ENCODE assay signal across 10 mouse cellular contexts in genomic region chr7:80091004-80091865, GRCm38 (mm10). TPM values are rescaled to one million over a fixed set of nuclear protein-coding genes. Genes with fewer than 3 reads are reported as not detected.
DNase-seq lines count a peak whose midpoint lies in the region; ATAC-seq and TF ChIP-seq lines count a peak whose summit lies in the region.
"Had no signal": no experiment of that assay in that cellular context is flagged by ENCODE, and none has a peak within 500 bp of the region (broad histone marks: within the 10 kb centered on the region; RNA-seq: fewer than 3 reads in every experiment).

No protein-coding gene starts in this region.

- TF ChIP-seq CTCF in CH12.LX (conservative IDR thresholded peaks at IDR 0.05 in 1 of 2, IDR thresholded peaks at IDR 0.05 in 1 of 2; ENCODE audit: low read depth in 2 of 2, low read length in 2 of 2), result no peak

- in situ Hi-C loops in CH12.LX (cut with MboI; ENCODE audit: low pct_ligation_motif_present, low pct_unique_long_range_greater_than_20kb, low sequenced_read_pairs), result no loop called here

- H3K4me3 ChIP-seq in hindbrain, embryonic 10.5 days, result no peak overlapping the region
- H3K4me3 ChIP-seq in hindbrain, embryonic 14.5 days (replicated peaks; ENCODE audit: low read length), result no peak overlapping the region
- no peak overlapping the region for H3K4me3 ChIP-seq in CH12.LX (replicated peaks in 1 of 3; ENCODE audit: low read depth in 2 of 3, low read length in 2 of 3, poor library complexity in 1 of 3)
- H3K4me3 ChIP-seq: megakaryocyte, embryonic 14.5 days had no signal

- no peaks in the 10 kb centered on the region for H3K9me3 ChIP-seq in hindbrain, embryonic 10.5 days
- H3K9me3 ChIP-seq in hindbrain, embryonic 14.5 days (ENCODE audit: control insufficient read depth, low read length), result no peaks in the 10 kb centered on the region
- H3K9me3 ChIP-seq in CH12.LX (replicated peaks; ENCODE audit: low read length), result no peaks in the 10 kb centered on the region
- H3K9me3 ChIP-seq: megakaryocyte, embryonic 14.5 days had no signal

- peak; percentile 18; the same call in 1 of the 2 replicates for TF ChIP-seq POLR2A in CH12.LX (IDR thresholded peaks at IDR 0.05; ENCODE audit: low read depth, low read length)

- TF ChIP-seq EP300 in CH12.LX (IDR thresholded peaks at IDR 0.05; ENCODE audit: low read length), result peak; percentile 57

- H3K27ac ChIP-seq in hindbrain, embryonic 10.5 days, result peak overlapping the region; percentile 45; the same call in 1 of the 2 replicates
- H3K27ac ChIP-seq in hindbrain, embryonic 14.5 days, result no peak overlapping the region
- H3K27ac ChIP-seq in CH12.LX (ENCODE audit: insufficient read depth, low read depth), result peak overlapping the region; percentile 77

- no peak for TF ChIP-seq RAD21 in CH12.LX (IDR thresholded peaks at IDR 0.05; ENCODE audit: low read depth, low read length)

- H3K36me3 ChIP-seq in hindbrain, embryonic 10.5 days, result peaks cover 100% of the 10 kb centered on the region
- H3K36me3 ChIP-seq in hindbrain, embryonic 14.5 days (replicated peaks; ENCODE audit: control insufficient read depth, insufficient read depth), result peaks cover 97% of the 10 kb centered on the region
- peaks cover 54 to 77% of the 10 kb centered on the region in 2 experiments for H3K36me3 ChIP-seq in CH12.LX (replicated peaks in 1 of 2; ENCODE audit: control insufficient read depth in 1 of 2, insufficient read depth in 1 of 2, low read length in 1 of 2)

- no peaks in the 10 kb centered on the region for H3K27me3 ChIP-seq in hindbrain, embryonic 10.5 days (ENCODE audit: insufficient read depth, poor library complexity, severe bottlenecking)
- no peaks in the 10 kb centered on the region for H3K27me3 ChIP-seq in hindbrain, embryonic 14.5 days (ENCODE audit: control insufficient read depth, insufficient read depth, low read length)
- H3K27me3 ChIP-seq in CH12.LX (replicated peaks), result no peaks in the 10 kb centered on the region
- H3K27me3 ChIP-seq: megakaryocyte, embryonic 14.5 days; Patski had no signal

- H3K4me2 ChIP-seq in hindbrain, embryonic 14.5 days (replicated peaks), result no peak overlapping the region
- peak overlapping the region; percentile 7 for H3K4me2 ChIP-seq in CH12.LX (ENCODE audit: insufficient read depth, low read depth, poor library complexity, severe bottlenecking)

- no peaks in the 10 kb centered on the region for H3K79me2 ChIP-seq in CH12.LX (replicated peaks; ENCODE audit: control insufficient read depth, extremely low read depth, insufficient read depth, poor library complexity, severe bottlenecking)

- WGBS in hindbrain, embryonic 10.5 days, result 70% methylated on average over 13 of the region's 13 CpGs
- 66% methylated on average over 13 of the region's 13 CpGs for WGBS in hindbrain, embryonic 14.5 days

- no peak for ATAC-seq in hindbrain, embryonic 14.5 days (ENCODE audit: low FRiP score)
- ATAC-seq: Patski had no signal

- DNase-seq in hindbrain, embryonic 10.5 days (ENCODE audit: low spot score), result no peak
- DNase-seq in hindbrain, embryonic 14.5 days (ENCODE audit: low spot score), result no peak
- peak; percentile 80 for DNase-seq in A20 (ENCODE audit: low read depth, low spot score)
- DNase-seq in CH12.LX (ENCODE audit: extremely low read depth), result no peak
- peak; percentile 79 for DNase-seq in induced T-regulatory cell, adult 2 months (ENCODE audit: low read depth)
- DNase-seq in cerebellum, adult 11 months, result no peak
- no peak for DNase-seq in adrenal gland, postnatal 14 days
- DNase-seq in frontal cortex, adult 2 months (ENCODE audit: extremely low spot score in 1 of 2, low spot score in 1 of 2), result no peak

- H3K9ac ChIP-seq in hindbrain, embryonic 14.5 days, result no peak overlapping the region
- peak overlapping the region; percentile 11; the same call in 1 of the 2 replicates for H3K9ac ChIP-seq in CH12.LX (ENCODE audit: insufficient read depth, low read depth)

- dilution Hi-C loops in CH12.LX (cut with MboI; ENCODE audit: extremely low pct_ligation_motif_present, extremely low pct_unique_long_range_greater_than_20kb, low sequenced_read_pairs), result no loop called here

- peaks cover 7% of the 10 kb centered on the region; the same call in 1 of the 2 replicates for H3K4me1 ChIP-seq in hindbrain, embryonic 10.5 days (replicated peaks)
- no peaks in the 10 kb centered on the region; the same call in 1 of the 2 replicates for H3K4me1 ChIP-seq in hindbrain, embryonic 14.5 days (replicated peaks; ENCODE audit: control insufficient read depth, insufficient read depth, low read length)
- H3K4me1 ChIP-seq in CH12.LX (ENCODE audit: control insufficient read depth in 1 of 2, insufficient read depth in 2 of 2), result peaks cover 20 to 61% of the 10 kb centered on the region in 2 experiments

TF ChIP-seq in CH12.LX, 34 proteins besides CTCF, POLR2A, EP300 and RAD21:
- TF ChIP-seq TCF12 (IDR thresholded peaks at IDR 0.05; ENCODE audit: low read depth, low read length) (peak; percentile 65; the same call in 1 of the 2 replicates), MXI1 (IDR thresholded peaks at IDR 0.05; ENCODE audit: low read depth, low read length) (no peak), RCOR1 (conservative IDR thresholded peaks at IDR 0.05; ENCODE audit: low read depth, low read length) (no peak), ETS1 (conservative IDR thresholded peaks at IDR 0.05; ENCODE audit: low read depth, low read length) (no peak; the same call in none of the 2 replicates), BHLHE40 (IDR thresholded peaks at IDR 0.05; ENCODE audit: low read depth, low read length) (peak; percentile 13; the same call in 1 of the 2 replicates), JUN (IDR thresholded peaks at IDR 0.05; ENCODE audit: insufficient read depth, low read depth, low read length) (no peak), CHD1 (IDR thresholded peaks at IDR 0.05; ENCODE audit: low read depth, low read length) (no peak), SMC3 (IDR thresholded peaks at IDR 0.05; ENCODE audit: low read depth, low read length) (no peak), NELFE (IDR thresholded peaks at IDR 0.05; ENCODE audit: low read depth, low read length) (no peak), MEF2A (IDR thresholded peaks at IDR 0.05; ENCODE audit: borderline replicate concordance, low read depth, low read length) (peak; percentile 62; the same call in 1 of the 2 replicates), MAFK (IDR thresholded peaks at IDR 0.05; ENCODE audit: insufficient replicate concordance, low read length) (0 out of 2 replicates have a peak, but pooled peaks have one; percentile 37), GABPA (IDR thresholded peaks at IDR 0.05; ENCODE audit: insufficient replicate concordance, low read depth, low read length) (no peak), CHD2 (IDR thresholded peaks at IDR 0.05; ENCODE audit: low read length) (peak; percentile 65; the same call in 1 of the 2 replicates), IRF4 (IDR thresholded peaks at IDR 0.05; ENCODE audit: low read depth, low read length) (peak; percentile 51), ZC3H11A (IDR thresholded peaks at IDR 0.05; ENCODE audit: low read depth, low read length) (no peak), HCFC1 (IDR thresholded peaks at IDR 0.05; ENCODE audit: low read depth, low read length) (no peak), POLR2AphosphoS2 (IDR thresholded peaks at IDR 0.05; ENCODE audit: low read depth, low read length) (no peak), ELF1 (IDR thresholded peaks at IDR 0.05; ENCODE audit: low read depth, low read length) (no peak; the same call in 1 of the 2 replicates), TBP (conservative IDR thresholded peaks at IDR 0.05; ENCODE audit: low read depth, low read length) (0 out of 2 replicates have a peak, but pooled peaks have one; percentile 29), UBTF (IDR thresholded peaks at IDR 0.05; ENCODE audit: low read depth, low read length) (no peak), SIN3A (IDR thresholded peaks at IDR 0.05; ENCODE audit: low read length) (peak; percentile 81), ZKSCAN1 (IDR thresholded peaks at IDR 0.05; ENCODE audit: borderline replicate concordance, low read depth, low read length) (no peak), PAX5 (IDR thresholded peaks at IDR 0.05; ENCODE audit: low read length) (no peak), MYC (IDR thresholded peaks at IDR 0.05; ENCODE audit: low read depth, low read length) (no peak), NRF1 (IDR thresholded peaks at IDR 0.05; ENCODE audit: low read depth, low read length) (no peak), JUND (conservative IDR thresholded peaks at IDR 0.05; ENCODE audit: low read depth, low read length) (no peak), MAZ (IDR thresholded peaks at IDR 0.05; ENCODE audit: low read depth, low read length) (peak; percentile 68; the same call in 1 of the 2 replicates), MAX (IDR thresholded peaks at IDR 0.05; ENCODE audit: low read length) (no peak), KAT2A (IDR thresholded peaks at IDR 0.05; ENCODE audit: insufficient replicate concordance, low read length) (no peak), E2F4 (IDR thresholded peaks at IDR 0.05; ENCODE audit: insufficient replicate concordance, low read depth, low read length) (no peak), ZNF384 (IDR thresholded peaks at IDR 0.05; ENCODE audit: low read depth, low read length) (peak; percentile 94), ZMIZ1 (IDR thresholded peaks at IDR 0.05; ENCODE audit: low read depth, low read length) (no peak), USF2 (conservative IDR thresholded peaks at IDR 0.05; ENCODE audit: low read depth, low read length) (no peak), USF1 (IDR thresholded peaks at IDR 0.05; ENCODE audit: low read depth, low read length) (no peak)

RNA-seq across cellular contexts. Expression of gene Idh2, which starts 24.0 kb away (rescaled TPM):
- 429 and 446 TPM in 2 replicates for polyA plus RNA-seq in hindbrain, embryonic 10.5 days (2016; fragmentation: Nextera tagmentation; extraction: Ambion mirVana)
- 198 and 205 TPM in 2 replicates for polyA plus RNA-seq in hindbrain, embryonic 14.5 days (2014; fragmentation: Nextera tagmentation; extraction: Ambion mirVana)
- total RNA-seq in CH12.LX (2012; rRNA removed) (71.1 and 96.4 TPM in 2 replicates), CH12.LX (2014; rRNA removed) (20.8 and 21.5 TPM in 2 replicates)
- polyA plus RNA-seq in CH12.LX (2012; ENCODE audit: insufficient read length, low read depth), result 13.6 and 21.1 TPM in 2 replicates
- total RNA-seq in adrenal gland, postnatal 14 days (2021), result 353 and 359 TPM in 2 replicates
- 97.6 and 107 TPM in 2 replicates for polyA plus RNA-seq in frontal cortex, adult 2 months (2012; rRNA removed)

Comparison
In these comparisons a context has a peak if more than half of its experiments do, and no peak if none do; other contexts are left out.
1. DNase-seq: peak in A20 (single experiment) and induced T-regulatory cell, adult 2 months (single experiment); none in hindbrain, embryonic 10.5 days (single experiment), hindbrain, embryonic 14.5 days (single experiment), CH12.LX (single experiment), cerebellum, adult 11 months (single experiment), adrenal gland, postnatal 14 days (single experiment) and frontal cortex, adult 2 months (0 of 2).